Mouse (Mus musculus): ENCODE data around the gene Dpf3.

The Dpf3 gene

DNA sequence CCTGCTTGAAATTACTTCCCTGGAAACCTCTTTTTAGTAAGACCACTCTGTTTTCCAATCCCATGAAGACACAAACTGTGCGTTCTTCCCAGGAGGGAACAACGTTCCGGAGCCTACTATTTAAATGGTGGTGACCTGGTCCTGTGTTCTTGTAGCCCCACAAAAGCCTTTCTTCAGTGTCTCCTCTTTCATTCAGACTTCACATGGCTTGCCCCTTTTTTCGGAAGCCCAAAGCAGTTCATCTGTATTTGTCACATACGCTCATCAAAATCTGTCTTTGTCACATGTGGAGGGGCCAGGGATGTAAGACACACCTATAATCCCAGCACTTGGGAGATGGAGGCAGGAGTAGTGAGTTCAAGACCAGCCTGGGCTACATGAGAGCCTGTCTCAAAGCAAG lies 73.8 kb downstream of the Dpf3 start:
- DNase-seq (ENCODE audit: low read depth, low spot score) = no peak

DNA sequence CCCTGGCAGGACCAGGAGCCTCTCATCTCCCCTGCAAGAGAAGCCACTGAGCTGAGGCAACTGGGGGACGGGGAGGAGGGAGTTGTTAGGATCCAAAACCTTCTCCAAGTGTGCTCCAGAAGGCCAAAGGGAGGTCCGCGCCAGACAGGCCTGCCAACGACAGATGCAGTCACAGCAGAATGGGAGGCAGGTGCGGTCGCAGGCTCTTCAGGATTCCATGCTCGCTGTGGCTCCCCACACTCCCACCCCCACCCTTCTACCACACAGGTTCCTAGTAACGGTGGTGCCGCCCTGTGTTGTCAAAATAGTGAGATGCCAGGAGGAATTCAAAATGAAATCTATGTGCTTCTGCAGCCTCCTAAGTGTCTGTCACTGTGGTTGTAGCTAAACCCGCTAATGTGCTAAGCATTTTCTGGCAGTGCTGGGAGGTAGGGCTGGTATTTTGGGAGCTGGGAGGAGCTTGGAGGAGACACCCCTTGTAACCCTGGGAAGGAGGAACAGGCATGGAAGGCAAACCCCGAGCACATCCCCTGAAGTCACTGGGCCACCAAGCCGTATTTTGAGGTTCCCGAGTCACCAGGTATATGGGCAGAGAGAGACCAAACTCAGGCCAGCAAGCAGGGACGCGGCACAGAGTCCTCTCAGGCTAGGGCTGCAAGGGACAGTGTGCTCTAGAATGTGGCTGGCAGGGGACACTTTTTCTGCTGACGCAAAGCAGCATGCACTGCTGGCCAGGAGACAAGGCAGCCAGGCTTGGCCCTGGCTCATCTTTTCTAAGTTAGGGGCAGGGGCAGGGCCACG lies 75.6 kb downstream of the Dpf3 start:
- no peak for DNase-seq (ENCODE audit: low read depth, low spot score)

DNA sequence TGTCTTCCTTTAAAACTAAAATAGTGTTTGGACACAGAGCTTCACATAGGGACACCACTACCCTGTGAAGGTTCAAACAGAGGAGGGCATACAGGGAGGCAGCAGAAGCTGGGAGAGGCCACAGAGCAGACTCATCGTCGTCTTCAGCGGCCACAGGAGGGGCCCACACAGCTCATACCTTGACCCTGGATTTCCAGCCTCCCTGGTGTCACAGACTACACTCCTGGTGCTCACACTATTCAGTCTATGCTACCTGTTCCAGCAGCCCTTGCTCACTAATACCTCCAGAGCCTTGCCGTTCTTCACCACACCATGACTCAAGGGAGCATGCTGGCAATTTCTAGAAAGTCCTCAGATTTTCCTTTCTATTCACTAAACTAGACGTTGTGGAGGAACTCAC lies 76.5 kb downstream of the Dpf3 start:
- no peak for DNase-seq (ENCODE audit: low read depth, low spot score)

DNA sequence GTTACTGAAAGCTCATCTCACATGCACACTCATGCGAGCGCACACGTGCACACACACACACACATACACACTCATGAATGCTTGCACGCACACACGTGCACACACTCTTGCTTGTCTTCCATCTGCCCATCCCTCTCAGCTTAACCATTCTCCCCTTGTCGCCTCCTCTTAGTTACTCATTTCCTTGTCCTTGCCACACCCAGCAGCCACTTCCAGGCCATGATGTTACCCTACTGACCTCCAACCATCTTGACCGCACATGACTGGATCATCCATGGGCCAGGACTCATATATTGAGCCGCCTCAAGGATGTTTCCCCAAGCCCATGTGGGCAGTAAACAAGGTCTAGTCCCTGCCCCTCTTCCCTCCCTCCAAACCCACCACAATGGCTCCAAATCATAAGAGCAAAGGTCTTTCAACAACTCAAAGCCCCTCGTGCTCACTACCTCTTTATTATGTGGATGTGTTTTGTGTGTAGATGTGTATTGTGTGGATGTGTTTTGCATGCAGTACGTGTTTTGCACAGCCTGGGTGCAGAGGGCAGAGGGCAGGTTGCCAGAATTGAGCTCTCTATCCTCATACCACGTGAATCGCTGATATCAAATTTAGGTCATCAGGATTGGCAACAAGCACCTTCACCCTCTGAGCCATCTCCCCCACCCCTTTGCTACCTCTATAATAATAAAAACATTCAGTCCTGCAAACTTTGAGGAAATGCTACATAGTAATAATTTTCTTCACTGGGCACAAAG lies 82.0 kb downstream of the Dpf3 start:
- DNase-seq (ENCODE audit: low read depth, low spot score) = no peak

DNA sequence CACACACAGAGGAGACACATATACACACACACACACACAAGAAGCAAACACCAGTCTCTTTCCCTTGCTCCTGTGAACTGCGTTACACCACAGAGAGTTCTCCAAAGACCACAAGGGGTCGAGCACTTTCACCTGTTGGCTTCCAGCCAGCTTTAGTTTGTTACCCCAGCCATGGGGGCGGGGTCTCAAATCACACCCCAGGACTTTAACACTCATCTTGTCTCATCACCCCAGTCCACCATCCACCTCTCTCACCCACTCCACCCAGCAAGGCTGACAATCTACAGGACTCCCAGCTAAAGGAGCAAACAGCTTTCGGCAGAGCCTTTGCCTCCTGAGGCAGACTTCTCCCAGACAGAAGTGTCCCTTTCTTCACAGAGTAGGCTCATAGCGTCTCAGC lies 85.2 kb downstream of the Dpf3 start:
- no peak for DNase-seq (ENCODE audit: low read depth, low spot score)

DNA sequence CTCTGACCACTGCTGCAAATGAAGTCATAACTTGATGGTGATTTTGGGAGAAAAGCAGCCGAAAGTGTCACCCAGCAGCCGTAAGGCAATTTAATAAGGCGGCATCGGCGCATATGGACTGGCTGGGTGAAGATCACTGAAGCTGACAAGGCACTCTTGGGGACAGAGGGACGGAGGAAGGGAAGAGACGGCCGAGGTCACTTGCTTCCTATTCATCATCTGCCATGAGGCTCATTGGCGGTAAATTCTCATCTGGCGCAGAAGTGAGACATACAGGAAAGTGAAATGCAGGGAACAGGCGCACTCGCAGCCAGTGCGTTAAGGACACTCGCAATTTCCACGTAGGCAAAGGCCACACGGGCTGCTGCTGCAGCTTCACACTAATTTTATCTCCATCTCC lies 95.5 kb downstream of the Dpf3 start:
- DNase-seq (ENCODE audit: low read depth, low spot score) = no peak

DNA sequence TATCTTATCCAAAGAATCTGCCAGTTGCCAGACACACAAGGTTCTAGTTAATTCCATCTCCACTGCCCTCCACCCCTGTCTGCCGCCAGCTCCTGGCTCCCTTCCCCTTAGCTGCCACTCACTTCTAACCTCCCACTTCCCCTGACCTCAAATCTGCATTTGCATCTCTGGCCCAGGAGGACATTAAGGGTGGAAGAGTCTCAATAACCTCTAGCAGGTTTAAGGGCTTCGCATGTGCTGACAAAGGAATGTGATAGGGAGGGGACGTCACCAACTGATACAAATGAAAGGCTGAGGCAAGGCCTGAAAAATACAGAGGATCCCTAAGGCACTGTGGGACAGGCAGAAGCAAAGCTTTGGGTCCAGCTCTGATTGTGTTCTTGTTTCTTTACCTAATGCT lies 100.0 kb downstream of the Dpf3 start:
- no peak for DNase-seq (ENCODE audit: low read depth, low spot score)

DNA sequence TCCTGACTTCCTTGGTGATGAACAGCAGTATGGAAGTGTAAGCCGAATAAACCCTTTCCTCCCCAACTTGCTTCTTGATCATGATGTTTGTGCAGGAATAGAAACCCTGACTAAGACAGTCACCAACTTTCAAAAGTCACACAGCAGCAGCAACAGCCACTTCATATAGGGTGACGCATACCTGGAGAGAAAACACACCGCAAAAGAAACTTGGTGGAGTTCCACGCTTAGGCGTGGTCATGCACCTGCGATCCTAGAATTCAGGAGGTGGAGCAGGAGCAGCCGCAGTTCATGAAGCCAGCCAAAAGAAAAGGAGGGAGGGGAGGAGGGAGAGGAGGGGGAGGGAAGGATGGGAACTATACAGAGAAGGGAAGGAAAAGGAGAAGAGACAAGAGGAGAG lies 106.4 kb downstream of the Dpf3 start:
- no peak for DNase-seq (ENCODE audit: low read depth, low spot score)

DNA sequence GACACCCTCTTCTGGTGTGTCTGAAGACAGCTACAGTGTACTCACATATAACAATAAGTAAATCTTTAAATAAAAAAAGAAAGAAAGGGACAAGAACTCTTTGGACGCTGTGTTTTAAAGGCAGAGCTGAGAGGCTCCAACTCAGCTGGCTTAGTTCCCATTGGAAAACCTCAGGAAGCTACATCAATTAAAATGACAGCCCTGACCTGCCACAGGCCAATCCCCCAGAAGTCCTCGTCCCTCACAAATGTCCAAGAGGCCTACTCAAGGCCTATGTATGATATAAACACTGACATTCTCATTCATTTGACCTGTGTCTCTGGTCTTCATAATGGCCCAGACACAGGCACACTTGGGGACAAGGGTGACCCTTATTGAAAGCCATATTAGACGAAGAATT lies 107.5 kb downstream of the Dpf3 start:
- DNase-seq (ENCODE audit: low read depth, low spot score) = no peak

DNA sequence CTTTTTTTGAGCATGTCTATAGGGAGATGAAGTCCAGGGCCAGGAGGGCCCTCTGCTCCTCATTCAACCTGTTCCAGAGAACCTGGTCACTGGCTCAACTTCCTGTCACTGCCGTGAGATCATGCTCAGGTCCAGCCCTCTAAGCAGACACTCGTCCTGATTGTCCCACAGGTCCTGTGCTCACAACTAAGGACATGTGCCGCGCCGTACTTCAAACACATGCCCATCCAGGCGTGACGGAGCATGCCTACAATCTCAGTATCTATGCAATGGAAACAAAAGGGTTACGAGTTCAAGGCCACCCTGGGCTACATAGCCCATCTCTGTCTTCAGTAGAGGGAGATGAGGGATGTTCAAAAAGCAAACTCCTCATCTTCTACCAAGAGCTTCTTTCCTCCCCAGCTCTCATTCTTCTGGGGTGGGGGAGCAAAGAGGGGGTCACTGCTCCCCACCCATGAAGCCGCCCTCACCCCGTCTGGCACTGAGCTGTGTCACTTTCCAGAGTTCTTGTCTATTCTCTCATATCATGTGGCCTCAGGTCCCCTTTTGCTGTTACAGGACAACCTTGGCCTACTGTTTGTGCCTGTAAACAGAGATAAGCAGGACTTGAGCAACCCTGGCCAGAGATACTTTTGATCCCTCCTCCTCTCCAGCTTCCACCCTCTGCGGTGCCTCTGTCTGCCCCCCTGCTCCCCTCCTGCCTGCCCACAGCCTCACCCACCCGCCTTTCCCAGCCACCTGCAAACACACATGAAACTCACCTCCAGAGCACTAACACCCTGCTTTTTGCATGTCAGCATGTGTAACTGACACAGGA lies 112.3 kb downstream of the Dpf3 start:
- DNase-seq (ENCODE audit: low read depth, low spot score) = no peak

DNA sequence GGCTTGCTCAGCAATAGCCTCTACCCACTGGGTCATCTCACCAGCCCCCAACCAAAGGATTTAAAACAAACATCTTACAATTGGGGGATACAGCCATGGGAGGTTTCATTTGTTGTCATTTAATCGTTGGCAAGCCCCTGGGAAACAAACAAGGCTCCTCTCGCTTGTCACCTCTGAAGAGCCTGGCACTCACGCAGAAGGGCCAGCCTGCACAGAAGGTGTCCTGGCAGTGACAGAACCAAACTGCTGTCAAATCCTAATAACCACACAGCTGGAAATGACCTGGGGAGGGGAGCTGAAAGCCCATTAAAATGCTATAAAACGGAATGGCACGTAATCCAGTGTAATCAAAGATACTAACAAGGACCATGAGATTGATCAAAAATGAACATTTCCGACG lies 114.4 kb downstream of the Dpf3 start:
- no peak for DNase-seq (ENCODE audit: low read depth, low spot score)

DNA sequence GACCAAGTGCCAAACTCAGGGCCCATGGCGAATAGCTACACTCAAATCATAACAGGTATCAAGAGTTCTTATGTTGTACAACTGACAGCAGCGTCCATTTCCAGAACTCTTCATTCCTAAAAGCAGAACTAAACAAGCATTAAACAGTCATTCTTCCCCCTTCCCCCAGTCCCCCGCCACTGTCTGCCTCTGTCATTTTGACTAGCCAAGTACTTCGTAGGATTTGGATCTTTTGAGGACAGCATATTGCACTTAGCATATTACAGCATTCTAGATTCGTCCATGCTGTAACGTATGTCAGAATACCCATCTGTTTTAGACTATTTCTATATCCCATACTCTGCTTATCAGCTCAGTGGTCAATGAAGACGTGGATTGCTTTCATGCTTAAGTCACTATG lies 115.2 kb downstream of the Dpf3 start:
- DNase-seq (ENCODE audit: low read depth, low spot score) = no peak

DNA sequence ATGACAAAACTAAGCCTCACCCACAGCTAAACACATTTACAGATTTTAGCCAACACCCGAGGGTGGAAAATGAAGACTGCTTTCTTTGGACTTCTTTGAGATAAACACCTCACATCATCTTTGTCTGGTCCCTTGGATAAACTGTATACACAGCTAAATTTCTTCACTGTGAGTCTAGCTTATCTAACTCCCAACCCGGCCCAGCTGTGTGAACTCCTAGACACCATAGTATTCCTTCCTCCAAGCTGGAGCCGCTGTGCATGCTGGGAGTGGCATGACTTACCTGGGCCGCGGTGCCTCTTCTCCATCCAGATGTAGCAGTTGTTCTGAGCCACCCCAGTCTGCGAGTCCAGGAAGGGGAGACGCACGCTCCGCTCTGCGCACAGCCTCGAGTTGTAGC lies 117.3 kb downstream of the Dpf3 start:
- no peak for DNase-seq (ENCODE audit: low read depth, low spot score)

DNA sequence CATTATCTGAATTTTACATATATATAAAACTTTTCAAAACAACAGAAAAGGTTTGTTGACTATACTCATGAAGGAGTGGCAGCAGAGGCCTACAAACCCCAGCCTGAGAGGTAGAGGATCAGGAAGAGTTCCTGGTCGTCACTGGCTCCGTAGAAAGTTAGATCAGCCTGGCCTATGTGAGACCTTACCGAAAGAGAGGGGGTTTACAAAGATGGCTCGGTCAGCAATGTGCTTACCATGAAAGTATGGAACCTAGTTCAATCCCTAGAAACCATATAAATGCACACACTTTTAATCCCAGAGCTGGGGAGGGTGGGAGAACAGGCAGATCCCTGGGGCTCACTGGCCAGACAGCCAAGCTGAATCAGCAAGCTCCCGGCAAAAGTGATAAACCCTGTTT lies 118.1 kb downstream of the Dpf3 start:
- no peak for DNase-seq (ENCODE audit: low read depth, low spot score)

DNA sequence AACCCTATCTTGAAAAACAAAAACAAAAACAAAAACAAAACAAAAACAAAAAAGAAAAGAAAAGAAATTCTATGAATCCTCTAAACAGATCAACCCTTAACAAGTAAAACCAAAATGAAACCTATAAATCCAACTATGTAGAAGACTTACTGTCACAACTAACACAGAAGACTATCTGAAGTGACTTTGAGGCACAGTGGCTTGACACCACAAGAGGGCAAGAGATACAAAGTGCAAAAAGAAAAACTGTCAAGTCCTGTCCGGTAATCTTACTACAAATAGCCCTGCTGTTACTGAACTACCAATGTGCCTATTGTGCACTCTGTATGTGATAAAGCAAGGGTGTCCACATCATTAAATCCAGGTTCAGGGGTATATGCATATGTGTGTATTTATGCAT lies 120.0 kb downstream of the Dpf3 start:
- DNase-seq (ENCODE audit: low read depth, low spot score) = no peak

DNA sequence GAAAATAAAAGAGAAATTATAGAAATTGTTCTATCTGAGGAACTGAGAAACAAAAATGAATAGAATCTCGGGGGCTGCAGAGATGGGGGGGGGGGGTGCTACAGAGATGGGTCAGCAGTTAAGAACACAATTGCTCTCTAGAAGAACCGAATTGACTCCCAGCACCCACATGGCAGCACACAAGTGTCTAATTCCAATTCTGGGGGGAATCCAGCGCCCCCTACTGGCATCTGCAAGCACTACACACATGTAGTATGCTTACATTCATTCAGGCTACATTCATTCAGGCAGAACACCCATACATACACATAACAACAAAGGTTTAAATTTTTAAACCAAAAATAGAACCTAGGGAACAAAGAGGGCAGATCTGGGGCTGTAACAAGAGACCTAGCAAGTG lies 122.7 kb downstream of the Dpf3 start:
- DNase-seq (ENCODE audit: low read depth, low spot score) = no peak

DNA sequence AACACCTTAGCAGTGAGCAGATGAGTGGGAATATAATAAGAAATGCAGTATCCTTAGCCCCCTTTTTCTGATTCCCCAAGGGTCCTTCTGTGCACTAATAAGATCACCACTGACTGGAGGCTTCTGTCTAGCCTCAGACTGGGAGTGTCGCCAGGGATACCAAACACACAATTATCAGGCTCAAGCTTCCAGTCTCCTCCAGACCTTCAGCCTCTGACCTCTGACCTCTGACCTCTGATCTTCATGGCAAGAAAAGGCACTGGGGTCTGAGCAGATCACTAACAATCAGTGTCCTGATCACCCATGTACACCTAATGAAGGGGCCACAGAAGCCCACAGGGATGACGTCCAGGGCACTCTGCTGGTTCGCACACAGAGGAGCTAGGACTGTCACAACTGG lies 125.7 kb downstream of the Dpf3 start:
- no peak for DNase-seq (ENCODE audit: low read depth, low spot score)

DNA sequence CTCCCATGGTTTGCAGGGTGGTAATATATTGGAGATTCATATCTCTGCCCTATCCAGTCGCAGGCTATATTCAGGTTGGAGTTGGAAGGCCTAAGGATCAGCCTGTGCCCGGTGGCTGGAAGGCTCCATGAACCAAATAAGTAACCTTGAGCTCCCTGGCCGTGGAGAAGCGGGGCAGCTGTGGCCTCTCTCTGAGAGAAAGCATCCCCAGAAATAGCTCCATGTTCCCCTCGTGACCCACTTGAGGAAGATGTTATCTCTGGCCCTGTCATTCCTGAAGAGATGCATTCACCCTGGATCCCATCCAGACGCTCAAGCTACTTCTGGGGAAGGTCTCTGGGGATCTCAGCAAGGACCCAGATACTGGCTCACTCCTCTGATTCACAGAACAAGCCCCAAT lies 134.9 kb downstream of the Dpf3 start:
- DNase-seq (ENCODE audit: low read depth, low spot score) = no peak

DNA sequence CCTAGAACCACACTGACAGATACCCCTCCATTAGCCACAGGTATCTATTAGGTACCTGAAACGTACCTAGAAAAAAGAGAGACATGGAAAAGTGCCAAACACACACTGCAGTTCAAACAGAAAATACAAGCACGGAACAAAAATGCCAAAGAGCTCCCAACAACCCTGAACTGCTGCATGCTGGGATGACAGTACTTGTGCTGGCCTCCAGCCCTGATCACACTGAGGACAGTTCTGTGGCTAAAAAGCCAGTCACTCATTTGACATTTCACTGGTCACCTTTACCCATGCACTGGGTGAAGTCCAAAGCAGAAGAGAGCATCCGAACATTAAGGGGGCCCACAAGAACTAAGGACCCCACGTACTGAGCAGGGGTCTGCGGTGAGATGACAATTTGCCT lies 137.8 kb downstream of the Dpf3 start:
- no peak for DNase-seq (ENCODE audit: low read depth, low spot score)

DNA sequence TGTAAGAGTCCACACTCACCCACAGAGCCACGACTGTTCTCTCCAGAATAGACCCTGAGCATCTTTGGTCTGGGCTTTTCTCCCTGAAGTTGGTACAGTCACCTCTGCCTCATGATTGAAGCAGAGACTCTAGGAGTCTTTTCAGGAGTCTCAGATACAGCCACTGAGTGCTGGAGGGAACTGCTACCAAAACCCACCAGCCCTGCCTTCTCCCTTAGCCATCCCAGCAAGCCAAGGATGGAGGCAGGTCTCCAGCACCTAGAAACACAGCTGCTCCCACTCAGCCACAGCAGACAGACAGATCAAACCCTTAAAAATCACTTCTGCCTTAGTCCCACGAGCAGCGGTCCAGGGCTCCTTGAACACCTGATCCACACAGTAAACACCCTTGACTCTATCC lies 139.3 kb downstream of the Dpf3 start:
- DNase-seq (ENCODE audit: low read depth, low spot score) = no peak

DNA sequence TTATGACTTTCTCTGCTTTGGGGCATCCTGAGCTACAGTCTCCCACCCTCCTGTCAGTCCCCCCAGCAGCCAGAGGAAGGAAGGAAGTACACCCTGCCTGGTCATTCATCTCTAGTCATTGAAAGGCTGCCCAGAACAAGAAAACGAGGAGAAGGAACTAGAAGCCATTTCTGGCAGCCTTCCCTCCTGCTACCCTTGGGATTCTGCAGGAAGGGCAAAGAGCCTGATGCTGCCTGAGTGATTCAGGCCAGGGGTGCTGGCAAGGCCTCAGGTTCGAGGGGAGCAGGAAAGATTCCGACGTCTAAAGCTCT lies 144.7 kb downstream of the Dpf3 start:
- DNase-seq (ENCODE audit: low read depth, low spot score) = no peak

DNA sequence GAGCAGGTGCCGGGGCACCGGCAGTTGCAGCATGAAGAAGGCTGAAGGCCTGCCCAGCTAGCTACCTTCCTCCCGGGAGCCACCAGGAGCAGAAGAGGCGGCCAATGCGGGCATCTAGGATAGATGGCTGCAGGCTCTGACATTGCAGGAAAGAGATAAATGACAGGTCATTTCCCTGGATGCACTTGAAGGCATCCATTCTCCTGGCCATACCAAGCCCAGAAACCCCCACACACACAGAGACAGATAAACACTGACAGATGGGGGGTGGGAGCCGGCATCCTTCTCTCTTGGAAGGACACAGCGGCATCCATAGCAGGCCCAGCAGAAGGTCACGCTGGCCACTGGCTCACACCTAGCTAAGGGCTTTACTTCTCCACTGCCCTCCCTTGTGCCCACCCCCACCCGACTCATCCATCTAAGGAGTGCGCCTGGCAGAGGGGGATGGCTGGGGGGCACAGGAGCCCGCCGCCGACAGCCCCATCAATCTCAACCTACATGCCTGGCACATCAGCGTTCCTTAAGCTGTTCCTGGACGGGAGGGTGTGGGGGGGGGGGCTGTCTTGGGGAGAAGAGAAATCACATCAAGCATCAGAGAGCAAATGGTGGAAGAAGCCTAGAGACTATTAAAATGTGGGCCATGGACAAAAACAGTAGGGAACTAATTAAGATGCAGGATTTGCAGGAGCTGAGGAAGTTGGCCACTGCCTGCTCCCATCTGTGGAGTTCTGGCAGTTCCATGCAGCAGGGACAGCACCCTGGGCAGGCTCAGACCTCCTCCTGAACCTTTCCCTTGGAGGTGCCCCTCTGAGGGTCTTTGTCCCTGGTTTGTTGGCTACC lies 145.3 kb downstream of the Dpf3 start:
- DNase-seq (ENCODE audit: low read depth, low spot score) = no peak

Data from WW6 (cell line).